Mouse (Mus musculus) ES-Bruce4 (cell line): ENCODE measurements around the gene Flcn. TPM values are rescaled to one million over a fixed set of nuclear protein-coding genes. Genes with fewer than 3 reads are reported as not detected.

Experiments used
- H3K27ac ChIP-seq: 2 replicates; pipeline ENCODE4 v1.5.1; 2012; ENCODE audit warnings: low read length, inconsistent platforms; ENCODE audit not compliant: insufficient read depth
- H3K27me3 ChIP-seq: 2 replicates; pipeline ENCODE4 v1.6.1; 2012; ENCODE audit warnings: mild to moderate bottlenecking, low read length, inconsistent platforms; ENCODE audit not compliant: control insufficient read depth, poor library complexity, insufficient read depth, severe bottlenecking
- H3K36me3 ChIP-seq: 2 replicates; pipeline ENCODE4 v1.6.1; 2012; ENCODE audit warnings: inconsistent platforms, mild to moderate bottlenecking, low read length, moderate library complexity; ENCODE audit not compliant: control insufficient read depth, poor library complexity, insufficient read depth, severe bottlenecking
- H3K4me1 ChIP-seq: one replicate; pipeline ENCODE4 v1.8.1; 2011; ENCODE audit warnings: low read length; ENCODE audit not compliant: control insufficient read depth, insufficient read depth
- H3K4me3 ChIP-seq: 2 replicates; pipeline ENCODE4 v1.5.1; 2011; ENCODE audit warnings: low read depth, mild to moderate bottlenecking, low read length
- H3K9ac ChIP-seq: 2 replicates; pipeline ENCODE4 v1.6.1; 2012; ENCODE audit warnings: low read depth, mild to moderate bottlenecking, inconsistent platforms; ENCODE audit not compliant: poor library complexity, severe bottlenecking
- H3K9me3 ChIP-seq: replicated peaks from 2 replicates; pipeline ENCODE4 v1.6.1; 2012; ENCODE audit warnings: mild to moderate bottlenecking, low read length, inconsistent platforms; ENCODE audit not compliant: control insufficient read depth, poor library complexity, insufficient read depth, severe bottlenecking
- CTCF ChIP-seq: IDR thresholded peaks from one replicate; pipeline ENCODE4 v1.8.1; 2011; ENCODE audit warnings: low read depth, low read length
- EP300 ChIP-seq: IDR thresholded peaks from 2 replicates; pipeline ENCODE4 v1.6.1; 2011; ENCODE audit warnings: low read depth, low read length; ENCODE audit not compliant: insufficient read depth
- POLR2A ChIP-seq: IDR thresholded peaks from one replicate; pipeline ENCODE4 v1.8.1; 2011; ENCODE audit warnings: low read length; ENCODE audit not compliant: insufficient read depth
- polyA plus RNA-seq: library from polyadenylated mRNA; stranded (reverse); fragments of >200 nt; gene quantifications from 2 replicates; pipeline ENCODE4 v1.2.4, GENCODE M21; 2011; ENCODE audit warnings: low read depth; ENCODE audit not compliant: missing spikeins, insufficient read depth, insufficient read length

The Flcn gene
- 17.1 and 17.8 TPM in 2 replicates for polyA plus RNA-seq

- 0 out of 2 replicates have a peak, but pooled peaks cover 12% of the 10 kb centered on the region for H3K36me3 ChIP-seq
- no peaks in the 10 kb centered on the region for H3K27me3 ChIP-seq
- TF ChIP-seq POLR2A: peak; percentile 90
- TF ChIP-seq CTCF: no peak
- TF ChIP-seq EP300: no peak
- H3K27ac ChIP-seq: peak within 1 kb of the TSS; percentile 42
- H3K4me1 ChIP-seq: peaks cover 7% of the 10 kb centered on the region
- H3K9me3 ChIP-seq: no peaks in the 10 kb centered on the region
- peak within 1 kb of the TSS; percentile 94 for H3K4me3 ChIP-seq
- H3K9ac ChIP-seq: peak within 1 kb of the TSS; percentile 67
These were observed at the start of gene Flcn for GRCm38 (mm10) chr11:59809670-59810474. TSS of gene Flcn (minus strand) at chr11:59810016.

DNA sequence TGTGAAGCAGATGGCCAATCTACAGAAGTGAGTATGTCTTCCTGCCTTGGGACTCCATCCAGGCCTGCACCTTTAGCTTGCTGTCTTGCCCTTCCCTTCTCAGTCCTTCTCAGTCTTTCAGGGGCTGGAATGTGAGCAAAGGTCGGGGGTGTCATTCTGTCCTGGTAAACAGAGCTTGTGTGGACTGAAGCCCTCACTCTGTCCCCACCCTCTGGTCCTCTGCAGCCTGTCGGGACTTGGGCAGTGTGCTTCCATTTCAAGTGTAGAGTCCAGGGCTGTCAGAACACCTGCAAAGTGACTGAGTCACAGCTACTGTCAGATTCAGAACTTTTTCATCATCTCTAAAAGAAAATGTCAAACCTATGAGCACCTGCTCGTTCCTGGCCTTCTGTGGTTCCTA, 43.0 kb upstream of the Flcn start:
- no peak for TF ChIP-seq EP300
- no peak for TF ChIP-seq CTCF
- no peak for TF ChIP-seq POLR2A
- Histone ChIP-seq H3K4me1 (no peaks in the 10 kb centered on the region), H3K4me3 (no peak overlapping the region), H3K9ac (no peak overlapping the region), H3K27ac (no peak overlapping the region), H3K9me3 (no peaks in the 10 kb centered on the region), H3K36me3 (no peaks in the 10 kb centered on the region), H3K27me3 (no peaks in the 10 kb centered on the region)

- H3K4me3 ChIP-seq: peak overlapping the region; percentile 85
- no peak overlapping the region for H3K27ac ChIP-seq
- H3K27me3 ChIP-seq: no peaks in the 10 kb centered on the region
- H3K36me3 ChIP-seq: no peaks in the 10 kb centered on the region
- TF ChIP-seq EP300 (no peak), POLR2A (no peak), CTCF (no peak)
- peak overlapping the region; percentile 69 for H3K9ac ChIP-seq
- no peaks in the 10 kb centered on the region for H3K9me3 ChIP-seq
- no peaks in the 10 kb centered on the region for H3K4me1 ChIP-seq
These were observed 38.4 kb upstream of the Flcn start for GRCm38 (mm10) chr11:59847891-59848884.

DNA sequence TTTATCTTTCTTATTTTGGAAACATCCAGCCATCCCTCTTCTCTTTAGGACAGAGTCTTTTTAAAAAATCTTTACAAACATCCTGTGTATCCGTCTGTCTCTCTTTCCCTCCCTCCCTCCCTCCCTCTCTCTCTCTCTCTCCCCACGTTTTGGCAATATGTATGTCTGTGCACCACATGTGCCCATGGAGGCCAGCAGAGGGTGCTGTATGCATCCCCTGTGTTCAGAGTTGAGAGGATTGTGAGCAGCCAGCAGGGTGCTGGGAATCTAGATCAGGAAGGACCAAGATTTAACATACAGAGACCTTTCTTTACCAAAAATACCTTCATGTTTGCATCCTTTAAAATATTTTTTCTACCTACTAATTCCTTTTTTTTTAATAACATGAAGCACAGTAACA, 37.3 kb upstream of the Flcn start:
- Histone ChIP-seq H3K27ac (no peak overlapping the region), H3K4me3 (no peak overlapping the region), H3K27me3 (no peaks in the 10 kb centered on the region), H3K9me3 (no peaks in the 10 kb centered on the region), H3K4me1 (no peaks in the 10 kb centered on the region), H3K9ac (no peak overlapping the region), H3K36me3 (no peaks in the 10 kb centered on the region)
- 0 out of 2 replicates have a peak, but pooled peaks have one; percentile 17 for TF ChIP-seq EP300
- TF ChIP-seq CTCF: peak; percentile 92
- no peak for TF ChIP-seq POLR2A

DNA sequence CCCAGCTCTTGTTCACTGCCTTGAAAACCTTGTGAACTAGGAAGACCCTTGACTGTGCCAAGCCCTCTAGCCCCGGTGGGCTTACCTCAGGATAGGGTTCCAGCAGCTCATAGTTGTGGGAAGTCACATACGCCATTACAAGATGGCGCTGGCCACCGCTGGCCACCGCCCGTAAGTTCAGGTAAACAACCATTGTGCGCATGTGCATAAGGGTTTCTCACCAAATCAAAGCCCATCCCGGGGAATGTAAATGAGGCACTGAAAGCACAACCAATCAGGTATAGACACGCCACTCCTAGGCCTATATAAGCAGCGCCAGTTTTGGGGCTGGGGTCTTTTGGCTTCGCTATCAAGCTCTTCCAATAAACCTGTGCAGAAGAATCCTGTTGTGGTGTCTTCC, 36.5 kb upstream of the Flcn start:
- Histone ChIP-seq H3K9ac (no peak overlapping the region), H3K4me3 (no peak overlapping the region), H3K9me3 (no peaks in the 10 kb centered on the region), H3K36me3 (no peaks in the 10 kb centered on the region), H3K4me1 (no peaks in the 10 kb centered on the region), H3K27me3 (no peaks in the 10 kb centered on the region), H3K27ac (no peak overlapping the region)
- TF ChIP-seq EP300 (no peak), CTCF (no peak), POLR2A (no peak)
